Mouse (Mus musculus): Measurements from ENCODE around the gene Stk32b. TPM values are rescaled to one million over a fixed set of nuclear protein-coding genes. Genes with fewer than 3 reads are reported as not detected.

Stk32b gene
- polyA plus RNA-seq, 1 experiment from 2014 or later, result 0.85 TPM

GRCm38 (mm10) chr5:37735224-37735623 is 18.3 kb upstream of the Stk32b start, which contains the start of gene Cytl1:
Cytl1 (plus strand) TSS chr5:37735519.
- Histone ChIP-seq H3K4me2 (ENCODE audit: low read depth, severe bottlenecking) (no peak within 1 kb of the TSS), H3K27me3 (ENCODE audit: control insufficient read depth, insufficient read depth, low read length) (0 out of 2 replicates have a peak, but pooled peaks cover 4% of the 10 kb centered on the region), H3K36me3 (ENCODE audit: control insufficient read depth, insufficient read depth, low read length) (no peaks in the 10 kb centered on the region), H3K4me3 (ENCODE audit: low read depth, low read length) (no peak within 1 kb of the TSS), H3K9ac (ENCODE audit: low read length) (no peak within 1 kb of the TSS), H3K4me1 (ENCODE audit: control insufficient read depth, insufficient read depth, low read length) (no peaks in the 10 kb centered on the region; the same call in 1 of the 2 replicates), H3K27ac (replicated peaks; ENCODE audit: low read depth, low read length) (no peak within 1 kb of the TSS), H3K9me3 (ENCODE audit: control insufficient read depth, low read length) (no peaks in the 10 kb centered on the region; the same call in 1 of the 2 replicates)
- 37% methylated on average over 5 of the region's 5 CpGs for WGBS
- DNase-seq (ENCODE audit: low spot score) (no peak), ATAC-seq (ENCODE audit: insufficient number of reproducible peaks, low FRiP score, low TSS enrichment, low read depth) (no peak)

- H3K4me3 ChIP-seq (ENCODE audit: low read depth, low read length), result no peak overlapping the region
- no peak for ATAC-seq (ENCODE audit: insufficient number of reproducible peaks, low FRiP score, low TSS enrichment, low read depth)
- H3K4me2 ChIP-seq (ENCODE audit: low read depth, severe bottlenecking), result no peak overlapping the region
- no peaks in the 10 kb centered on the region for H3K36me3 ChIP-seq (ENCODE audit: control insufficient read depth, insufficient read depth, low read length)
- H3K4me1 ChIP-seq (ENCODE audit: control insufficient read depth, insufficient read depth, low read length), result no peaks in the 10 kb centered on the region; the same call in 1 of the 2 replicates
- no peak overlapping the region for H3K9ac ChIP-seq (ENCODE audit: low read length)
- H3K27me3 ChIP-seq (ENCODE audit: control insufficient read depth, insufficient read depth, low read length), result 0 out of 2 replicates have a peak, but pooled peaks cover 4% of the 10 kb centered on the region
- WGBS, result 93% methylated on average over 2 of the region's 2 CpGs
- no peak overlapping the region for H3K27ac ChIP-seq (replicated peaks; ENCODE audit: low read depth, low read length)
- H3K9me3 ChIP-seq (ENCODE audit: control insufficient read depth, low read length), result no peaks in the 10 kb centered on the region; the same call in 1 of the 2 replicates
- DNase-seq (ENCODE audit: low spot score), result no peak
Observed at GRCm38 (mm10) chr5:37730781-37731180, 13.8 kb upstream of the Stk32b start.

GRCm38 (mm10) chr5:37725220-37725886 is 8.4 kb upstream of the Stk32b start:
- no peaks in the 10 kb centered on the region for H3K9me3 ChIP-seq (ENCODE audit: control insufficient read depth, low read length)
- ATAC-seq (ENCODE audit: insufficient number of reproducible peaks, low FRiP score, low TSS enrichment, low read depth), result no peak
- WGBS, result 68% methylated on average over 4 of the region's 4 CpGs
- DNase-seq (ENCODE audit: low spot score), result no peak
- H3K4me2 ChIP-seq (ENCODE audit: low read depth, severe bottlenecking), result no peak overlapping the region
- H3K4me3 ChIP-seq (ENCODE audit: low read depth, low read length), result no peak overlapping the region
- no peak overlapping the region for H3K27ac ChIP-seq (replicated peaks; ENCODE audit: low read depth, low read length)
- no peaks in the 10 kb centered on the region for H3K36me3 ChIP-seq (ENCODE audit: control insufficient read depth, insufficient read depth, low read length)
- H3K9ac ChIP-seq (ENCODE audit: low read length), result no peak overlapping the region
- no peaks in the 10 kb centered on the region for H3K27me3 ChIP-seq (ENCODE audit: control insufficient read depth, insufficient read depth, low read length)
- peaks cover 6% of the 10 kb centered on the region; the same call in 1 of the 2 replicates for H3K4me1 ChIP-seq (ENCODE audit: control insufficient read depth, insufficient read depth, low read length)

GRCm38 (mm10) chr5:37720670-37721069 is 3.7 kb upstream of the Stk32b start:
- Histone ChIP-seq H3K27ac (replicated peaks; ENCODE audit: low read depth, low read length) (no peak overlapping the region), H3K27me3 (ENCODE audit: control insufficient read depth, insufficient read depth, low read length) (peaks cover 10% of the 10 kb centered on the region; the same call in 1 of the 2 replicates), H3K9ac (ENCODE audit: low read length) (no peak overlapping the region), H3K9me3 (ENCODE audit: control insufficient read depth, low read length) (no peaks in the 10 kb centered on the region), H3K4me1 (ENCODE audit: control insufficient read depth, insufficient read depth, low read length) (peaks cover 6% of the 10 kb centered on the region; the same call in 1 of the 2 replicates), H3K4me2 (ENCODE audit: low read depth, severe bottlenecking) (no peak overlapping the region), H3K36me3 (ENCODE audit: control insufficient read depth, insufficient read depth, low read length) (no peaks in the 10 kb centered on the region), H3K4me3 (ENCODE audit: low read depth, low read length) (no peak overlapping the region)
- WGBS, result 26% methylated on average over 6 of the region's 6 CpGs
- DNase-seq (ENCODE audit: low spot score), result no peak
- ATAC-seq (ENCODE audit: insufficient number of reproducible peaks, low FRiP score, low TSS enrichment, low read depth), result no peak

GRCm38 (mm10) chr5:37717384-37717963 is 503 bp upstream of the Stk32b start:
- Histone ChIP-seq H3K27ac (replicated peaks; ENCODE audit: low read depth, low read length) (no peak overlapping the region), H3K9ac (ENCODE audit: low read length) (no peak overlapping the region; the same call in 1 of the 2 replicates), H3K4me1 (ENCODE audit: control insufficient read depth, insufficient read depth, low read length) (peaks cover 6% of the 10 kb centered on the region; the same call in 1 of the 2 replicates), H3K27me3 (ENCODE audit: control insufficient read depth, insufficient read depth, low read length) (peaks cover 10% of the 10 kb centered on the region; the same call in 1 of the 2 replicates), H3K36me3 (ENCODE audit: control insufficient read depth, insufficient read depth, low read length) (no peaks in the 10 kb centered on the region), H3K4me2 (ENCODE audit: low read depth, severe bottlenecking) (peak overlapping the region; percentile 91), H3K4me3 (ENCODE audit: low read depth, low read length) (peak overlapping the region; percentile 46), H3K9me3 (ENCODE audit: control insufficient read depth, low read length) (no peaks in the 10 kb centered on the region)
- ATAC-seq (ENCODE audit: insufficient number of reproducible peaks, low FRiP score, low TSS enrichment, low read depth) (peak; percentile 44; the same call in 1 of the 2 replicates), DNase-seq (ENCODE audit: low spot score) (peak; percentile 72)
- under 1% methylated on average over 14 of the region's 14 CpGs for WGBS

- Histone ChIP-seq H3K9me3 (ENCODE audit: control insufficient read depth, low read length) (no peaks in the 10 kb centered on the region), H3K9ac (ENCODE audit: low read length) (no peak overlapping the region), H3K4me1 (ENCODE audit: control insufficient read depth, insufficient read depth, low read length) (no peaks in the 10 kb centered on the region), H3K27me3 (ENCODE audit: control insufficient read depth, insufficient read depth, low read length) (no peaks in the 10 kb centered on the region), H3K4me3 (ENCODE audit: low read depth, low read length) (no peak overlapping the region), H3K27ac (replicated peaks; ENCODE audit: low read depth, low read length) (no peak overlapping the region), H3K4me2 (ENCODE audit: low read depth, severe bottlenecking) (no peak overlapping the region), H3K36me3 (ENCODE audit: control insufficient read depth, insufficient read depth, low read length) (no peaks in the 10 kb centered on the region)
- DNase-seq (ENCODE audit: low spot score) (no peak), ATAC-seq (ENCODE audit: insufficient number of reproducible peaks, low FRiP score, low TSS enrichment, low read depth) (no peak)
- 91% methylated on average over 5 of the region's 5 CpGs for WGBS
Observed at GRCm38 (mm10) chr5:37709257-37709904, 7.6 kb downstream of the Stk32b start.

GRCm38 (mm10) chr5:37708124-37708523 is 8.8 kb downstream of the Stk32b start:
- Histone ChIP-seq H3K27me3 (ENCODE audit: control insufficient read depth, insufficient read depth, low read length) (no peaks in the 10 kb centered on the region), H3K4me2 (ENCODE audit: low read depth, severe bottlenecking) (no peak overlapping the region), H3K9ac (ENCODE audit: low read length) (no peak overlapping the region), H3K4me3 (ENCODE audit: low read depth, low read length) (no peak overlapping the region), H3K9me3 (ENCODE audit: control insufficient read depth, low read length) (no peaks in the 10 kb centered on the region), H3K36me3 (ENCODE audit: control insufficient read depth, insufficient read depth, low read length) (no peaks in the 10 kb centered on the region), H3K4me1 (ENCODE audit: control insufficient read depth, insufficient read depth, low read length) (no peaks in the 10 kb centered on the region), H3K27ac (replicated peaks; ENCODE audit: low read depth, low read length) (no peak overlapping the region)
- 68% methylated on average over 3 of the region's 3 CpGs for WGBS
- DNase-seq (ENCODE audit: low spot score) (no peak), ATAC-seq (ENCODE audit: insufficient number of reproducible peaks, low FRiP score, low TSS enrichment, low read depth) (no peak)

- 70% methylated on average over 2 of the region's 2 CpGs for WGBS
- DNase-seq (ENCODE audit: low spot score), result no peak
- no peak overlapping the region for H3K9ac ChIP-seq (ENCODE audit: low read length)
- H3K4me3 ChIP-seq (ENCODE audit: low read depth, low read length), result no peak overlapping the region
- H3K27ac ChIP-seq (replicated peaks; ENCODE audit: low read depth, low read length), result no peak overlapping the region
- no peaks in the 10 kb centered on the region for H3K27me3 ChIP-seq (ENCODE audit: control insufficient read depth, insufficient read depth, low read length)
- H3K4me1 ChIP-seq (ENCODE audit: control insufficient read depth, insufficient read depth, low read length), result no peaks in the 10 kb centered on the region
- no peak for ATAC-seq (ENCODE audit: insufficient number of reproducible peaks, low FRiP score, low TSS enrichment, low read depth)
- H3K9me3 ChIP-seq (ENCODE audit: control insufficient read depth, low read length), result no peaks in the 10 kb centered on the region
- H3K4me2 ChIP-seq (ENCODE audit: low read depth, severe bottlenecking), result no peak overlapping the region
- no peaks in the 10 kb centered on the region for H3K36me3 ChIP-seq (ENCODE audit: control insufficient read depth, insufficient read depth, low read length)
Observed at GRCm38 (mm10) chr5:37704962-37705361, 12.0 kb downstream of the Stk32b start.

Measured in limb, embryonic 11.5 days (tissue).